Mouse (Mus musculus) layer of hippocampus, adult 9-10 months (tissue): ENCODE results near the gene Ankrd11.
"Not testable (repeated sequence)": the region's sequence is repeated elsewhere in the genome, so short reads cannot be mapped to it uniquely, and the experiment has no call there.

Experiments
- DNase-seq: peaks from one replicate; pipeline ENCODE4 v3.0.0; 2022; ENCODE audit warnings: low spot score

Ankrd11 gene

DNA sequence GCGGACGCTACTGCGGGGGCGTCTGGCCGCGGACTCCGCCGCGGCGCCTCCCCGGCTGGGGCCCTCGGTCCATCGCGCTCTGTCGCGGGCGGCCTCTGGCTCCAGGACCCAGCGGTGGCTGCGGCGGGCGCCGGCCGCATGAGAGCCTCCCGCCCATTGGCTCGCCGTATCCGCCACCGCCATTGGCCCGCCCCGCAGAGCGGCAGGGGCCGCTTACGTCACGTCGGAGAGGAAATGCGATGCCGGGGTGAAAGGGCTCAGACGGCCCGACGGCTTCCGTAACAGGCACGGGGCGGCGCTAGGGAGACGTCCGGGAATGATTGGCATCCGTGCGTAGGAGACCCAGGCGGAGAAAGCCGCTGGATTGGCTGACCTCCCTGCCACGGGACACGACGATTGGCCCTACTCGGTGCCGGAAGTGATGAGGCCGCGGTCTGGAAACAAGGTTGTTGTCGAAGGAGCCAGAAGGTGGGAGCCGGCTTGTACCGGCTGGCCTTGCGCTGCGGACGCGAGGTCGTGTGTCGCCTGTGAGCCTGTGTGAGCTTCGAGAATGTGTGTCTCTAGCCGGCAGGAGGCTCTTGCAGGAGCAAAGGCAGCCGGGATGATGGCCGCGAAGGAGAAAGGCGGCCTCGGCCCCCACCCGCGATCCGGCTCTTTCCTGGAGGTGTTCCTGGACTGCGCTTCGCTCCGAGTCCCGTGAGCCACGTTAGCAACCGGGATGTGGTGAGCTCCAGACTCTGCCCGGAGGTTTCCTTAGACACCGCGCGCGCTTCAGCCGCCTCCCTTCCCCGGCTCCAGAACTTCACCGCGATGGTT is at the start of gene Ankrd11:
Gene Ankrd11, minus strand, starts transcription at position 120 of the 816 bp plus-strand sequence.
- peak; percentile 98 for DNase-seq

DNA sequence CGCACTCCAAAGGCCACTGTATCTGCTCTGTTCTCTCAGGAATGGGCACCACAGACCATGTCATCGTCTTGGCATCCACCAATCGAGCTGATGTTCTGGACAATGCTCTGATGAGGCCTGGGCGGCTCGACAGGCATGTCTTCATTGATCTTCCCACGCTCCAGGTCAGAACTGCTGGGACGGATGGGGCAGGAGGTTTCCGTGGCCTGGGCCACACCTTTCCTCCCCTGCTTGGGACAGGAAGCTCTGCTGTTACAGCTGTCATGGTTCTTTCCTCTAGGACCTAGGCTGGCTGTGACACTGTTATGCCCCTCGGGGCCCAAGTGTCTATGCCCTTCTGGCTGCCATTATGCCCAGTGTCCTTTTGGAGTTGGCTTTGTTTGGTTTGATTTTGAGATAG is 45.2 kb upstream of the Ankrd11 start:
- DNase-seq: no peak

DNA sequence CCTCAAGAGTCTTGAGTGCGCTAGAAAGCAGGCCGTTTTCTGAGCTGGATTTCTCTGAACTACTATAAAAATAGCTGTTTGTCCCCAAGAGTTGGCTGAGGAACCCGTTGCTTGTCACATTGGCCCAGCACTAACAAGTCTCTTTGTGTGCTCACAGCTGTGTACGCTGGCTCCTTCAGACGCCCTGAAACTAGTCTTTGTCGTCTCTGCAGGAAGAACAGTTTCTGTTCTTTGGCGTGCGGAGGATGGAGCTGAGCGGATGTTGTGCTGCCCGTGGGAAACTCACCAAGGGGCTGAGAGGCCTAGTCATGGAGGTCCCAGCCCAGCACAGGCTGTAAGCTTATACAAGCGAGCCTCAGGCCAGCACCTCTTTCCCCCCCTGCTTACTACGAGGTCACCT is 41.5 kb upstream of the Ankrd11 start:
- DNase-seq: no peak

DNA sequence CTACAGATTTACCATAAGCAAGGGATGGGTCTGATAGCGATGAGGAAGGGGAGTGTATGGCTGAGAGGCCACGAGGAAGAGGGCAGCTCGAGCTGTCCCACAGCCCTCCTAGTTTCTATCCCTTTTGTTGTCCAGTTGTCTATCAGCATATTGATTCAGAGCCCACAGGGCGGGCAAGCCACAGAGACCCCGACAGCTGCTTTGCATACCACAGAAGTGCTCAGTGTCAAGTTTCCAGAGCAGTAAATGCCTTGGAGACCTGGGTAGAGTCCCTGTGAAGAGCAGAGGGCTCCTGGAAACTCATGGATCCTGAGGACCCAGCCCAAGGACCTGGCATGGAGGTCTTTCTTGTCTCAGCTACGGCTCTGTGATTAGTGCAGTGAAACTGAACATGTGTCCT is 40.9 kb upstream of the Ankrd11 start:
- DNase-seq: no peak

DNA sequence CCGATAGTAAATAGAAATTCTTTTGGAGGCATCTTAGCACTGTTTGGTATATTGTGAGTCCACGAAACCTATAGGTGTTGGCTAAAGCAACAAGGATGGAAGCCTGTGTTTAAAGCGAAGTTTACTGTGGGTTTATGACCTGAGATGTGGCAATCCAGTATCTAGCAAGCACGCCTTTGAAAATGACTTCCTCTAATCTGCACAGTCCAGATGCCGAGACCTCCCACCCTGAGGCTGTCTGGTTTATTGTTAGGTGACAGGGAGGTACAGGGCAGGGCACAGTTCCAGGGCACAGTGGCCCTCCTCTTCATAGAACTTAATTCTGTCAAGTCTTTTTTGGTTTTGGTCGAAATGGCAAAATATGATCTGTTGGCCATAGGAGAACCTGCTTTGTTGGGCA is 35.1 kb upstream of the Ankrd11 start:
- DNase-seq: no peak

DNA sequence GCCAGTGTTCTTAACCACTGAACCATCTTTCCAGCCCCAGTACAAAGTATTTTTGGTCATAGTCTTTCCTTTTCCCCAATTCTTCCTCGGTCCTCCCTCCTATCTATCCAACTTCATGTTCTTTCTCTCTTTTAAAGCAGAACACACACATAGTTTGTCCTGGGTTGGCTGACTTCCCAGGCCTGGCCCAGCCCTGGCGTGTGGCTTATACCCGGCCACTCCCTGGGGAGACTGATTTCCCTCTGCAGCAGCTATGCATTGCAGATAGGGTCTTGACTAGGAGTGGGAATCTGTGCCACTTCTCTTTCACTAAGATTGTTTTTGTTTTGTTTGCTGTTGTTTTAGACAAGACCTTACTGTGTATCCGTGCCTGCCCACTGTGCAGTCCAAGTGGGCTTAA is 29.1 kb upstream of the Ankrd11 start:
- DNase-seq: no peak

DNA sequence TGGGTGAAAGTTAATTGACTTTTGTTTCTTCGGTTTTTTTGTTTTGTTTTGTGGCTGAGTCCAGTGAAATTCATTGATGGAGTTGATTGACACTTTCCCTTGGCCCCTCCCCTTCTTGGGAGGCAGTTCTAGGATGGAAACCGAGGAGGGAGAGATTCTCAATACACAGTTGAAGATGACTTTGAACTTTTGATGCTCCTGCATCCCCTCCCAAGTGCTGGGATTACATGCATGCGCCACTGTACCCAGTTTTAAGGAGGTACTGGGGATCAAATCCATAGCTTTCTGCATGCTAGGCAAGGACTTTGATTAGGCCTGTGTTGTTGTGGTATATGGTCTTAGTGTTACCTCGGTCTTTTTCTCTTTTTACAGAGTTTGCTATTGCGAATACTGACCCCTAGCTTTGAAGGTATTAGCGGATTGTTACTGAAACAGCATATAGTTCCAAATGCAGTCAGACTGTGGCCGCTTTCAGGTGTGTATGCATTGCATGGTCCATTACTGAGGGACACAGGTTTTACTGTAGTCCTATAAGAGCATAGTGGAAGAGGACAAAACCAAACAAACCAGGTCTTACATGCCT is 24.1 kb upstream of the Ankrd11 start:
- no peak for DNase-seq

DNA sequence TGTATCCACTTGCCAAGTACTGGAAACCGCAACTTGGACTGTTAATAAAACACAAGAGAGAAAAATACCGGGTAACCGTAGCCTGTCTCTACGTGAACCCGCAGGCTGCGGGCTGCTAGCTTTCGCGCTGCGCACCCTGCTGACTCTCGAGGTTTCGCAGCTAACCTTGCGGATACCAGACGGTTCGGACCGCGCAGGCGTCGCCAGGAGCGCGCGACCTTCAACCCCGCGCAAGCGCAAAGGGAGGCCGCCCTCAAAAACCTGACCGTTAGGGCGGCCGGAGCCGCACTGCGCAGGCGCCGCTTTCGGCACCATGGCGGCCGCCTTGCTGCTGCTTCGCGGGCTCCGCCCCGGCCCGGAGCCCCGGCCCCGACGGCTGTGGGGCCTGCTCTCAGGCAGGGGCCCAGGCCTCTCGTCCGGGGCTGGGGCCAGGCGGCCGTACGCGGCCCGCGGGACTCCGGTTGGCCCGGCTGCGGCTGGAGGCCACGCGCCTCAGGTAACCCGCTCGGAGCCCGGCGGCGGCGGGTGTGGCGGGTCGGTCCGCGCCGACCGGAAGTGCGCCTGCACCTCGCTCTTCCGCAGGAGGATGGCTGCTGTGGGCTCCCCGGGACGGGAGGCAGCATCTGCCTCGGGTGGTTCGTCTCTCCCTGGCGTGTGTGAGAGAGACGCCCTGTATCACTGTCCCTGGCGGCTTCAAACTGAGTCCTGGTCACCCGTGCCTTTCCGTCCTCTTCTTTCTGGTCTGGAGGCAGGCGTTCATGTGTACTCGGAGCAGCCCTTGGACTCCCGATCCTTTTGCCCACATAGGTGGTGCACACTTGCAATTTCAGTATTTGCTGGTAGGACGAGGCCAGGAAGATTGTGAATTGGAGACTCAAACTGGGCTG is 23.4 kb upstream of the Ankrd11 start:
- DNase-seq: peak; percentile 78

DNA sequence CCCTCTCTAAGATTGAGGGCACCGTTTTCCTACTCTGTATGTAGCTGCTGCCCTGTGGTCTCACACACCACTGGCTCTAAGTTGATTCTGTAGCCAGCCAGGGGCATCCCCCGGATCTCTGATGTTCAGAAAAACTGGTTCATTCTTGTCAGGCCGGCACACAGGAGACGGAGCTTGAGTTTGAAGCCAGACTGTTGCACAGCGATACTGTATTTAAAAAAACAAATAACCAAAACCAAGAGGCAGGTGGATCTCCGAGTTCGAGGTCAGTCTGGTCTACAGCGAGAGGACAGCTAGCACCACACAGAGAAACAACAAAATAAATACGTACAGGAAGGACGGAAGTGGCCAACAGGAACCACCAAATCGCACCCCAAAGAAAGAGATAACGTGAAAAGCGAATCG is 22.7 kb upstream of the Ankrd11 start:
- no peak for DNase-seq

DNA sequence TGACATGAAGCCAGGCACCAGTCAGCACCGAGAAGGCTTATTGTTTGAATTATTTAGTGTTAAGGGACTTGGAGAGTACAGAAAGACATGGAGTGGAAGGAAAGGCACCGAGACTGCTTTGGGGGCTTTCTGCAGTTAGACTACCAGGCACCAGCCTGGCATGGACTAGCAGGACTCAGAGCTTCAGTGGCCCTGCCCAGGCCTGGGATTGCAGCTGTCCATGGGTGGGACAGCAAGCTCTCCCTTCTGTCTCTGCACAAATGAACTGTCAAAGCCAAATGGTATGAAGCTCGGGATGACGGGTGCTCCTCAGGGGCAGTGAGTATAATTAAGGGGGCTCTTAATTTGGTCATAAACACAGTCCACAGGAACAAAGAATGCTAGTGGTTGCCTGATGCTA is 22.0 kb upstream of the Ankrd11 start:
- no peak for DNase-seq

DNA sequence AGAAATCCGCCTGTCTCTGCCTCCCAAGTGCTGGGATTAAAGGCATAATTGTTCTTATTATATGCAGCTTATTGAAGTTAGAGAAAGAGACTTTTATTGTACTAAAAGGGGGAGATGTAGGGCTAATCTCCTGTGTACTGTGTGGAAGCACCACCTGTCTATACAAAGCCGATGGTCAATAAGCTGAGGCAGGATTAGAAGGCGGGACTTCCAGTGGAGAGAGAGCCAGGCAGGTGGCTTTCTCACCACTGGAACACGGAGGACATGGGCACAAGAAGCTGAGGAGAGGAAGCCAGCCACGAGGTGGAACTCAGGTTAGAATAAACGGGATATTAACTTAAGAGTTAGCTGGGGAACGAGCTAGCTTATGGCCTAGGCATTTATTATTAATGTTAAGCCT is 20.6 kb upstream of the Ankrd11 start, which contains the start of gene Spg7:
Gene Spg7, plus strand, starts transcription at position 222 of the 400 bp plus-strand sequence.
- DNase-seq: no peak

DNA sequence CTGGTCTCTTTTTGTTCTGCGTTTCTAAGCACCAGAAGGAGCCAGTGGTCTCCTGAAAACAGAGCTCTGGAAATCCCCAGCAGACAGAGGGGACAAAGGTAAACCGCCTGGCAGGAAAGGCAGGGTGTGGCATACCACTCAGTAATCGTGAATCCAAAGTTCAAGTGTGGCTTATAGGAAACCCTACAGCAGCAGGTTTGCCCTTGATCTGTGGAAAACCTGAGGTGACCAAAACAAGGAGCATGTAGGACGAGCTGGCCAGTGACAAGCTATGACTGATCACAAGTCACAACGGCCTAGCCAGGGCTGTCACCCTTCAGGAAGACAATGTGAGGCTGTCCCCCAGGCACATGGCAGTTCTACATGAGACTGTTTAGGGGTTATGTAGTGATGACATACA is 9.4 kb upstream of the Ankrd11 start:
- DNase-seq: no peak

DNA sequence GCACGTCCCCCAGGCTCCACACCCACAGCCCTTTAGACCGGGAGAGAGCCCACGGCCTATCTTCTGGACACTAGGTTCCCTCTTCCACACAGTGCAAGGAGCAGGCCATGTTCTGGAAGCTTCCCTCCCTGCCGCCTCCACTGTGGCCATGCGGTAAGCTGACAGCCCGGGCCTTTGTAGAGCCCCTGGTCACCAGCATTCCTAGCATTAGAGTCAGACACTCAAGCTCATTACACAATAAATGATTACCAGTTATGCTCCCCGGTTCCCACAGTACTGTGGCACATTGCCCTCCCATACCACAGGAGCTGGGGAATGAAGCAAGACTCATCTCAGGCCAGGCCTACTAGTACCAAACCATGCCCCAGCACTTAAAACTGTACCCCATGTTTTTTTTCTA is 6.3 kb upstream of the Ankrd11 start:
- DNase-seq: no peak

DNA sequence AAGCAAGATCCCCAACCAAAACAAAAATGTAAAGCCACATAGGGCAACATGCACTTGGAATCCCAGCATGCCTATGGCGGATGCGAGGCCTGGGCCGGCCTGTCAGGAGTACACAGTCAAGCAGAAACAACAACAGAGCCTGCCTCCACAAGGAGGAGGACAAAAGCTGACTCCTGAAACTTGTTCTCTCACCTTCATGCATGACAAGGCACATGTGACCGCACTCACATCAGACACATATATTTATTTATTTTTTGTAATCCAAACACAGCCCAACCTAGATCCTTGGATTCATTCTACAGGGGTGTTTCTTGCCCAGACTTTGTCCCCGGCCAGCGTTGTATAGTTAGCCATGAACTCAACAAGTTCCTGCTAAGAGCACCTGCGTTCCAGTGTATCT is 5.8 kb upstream of the Ankrd11 start:
- no peak for DNase-seq

DNA sequence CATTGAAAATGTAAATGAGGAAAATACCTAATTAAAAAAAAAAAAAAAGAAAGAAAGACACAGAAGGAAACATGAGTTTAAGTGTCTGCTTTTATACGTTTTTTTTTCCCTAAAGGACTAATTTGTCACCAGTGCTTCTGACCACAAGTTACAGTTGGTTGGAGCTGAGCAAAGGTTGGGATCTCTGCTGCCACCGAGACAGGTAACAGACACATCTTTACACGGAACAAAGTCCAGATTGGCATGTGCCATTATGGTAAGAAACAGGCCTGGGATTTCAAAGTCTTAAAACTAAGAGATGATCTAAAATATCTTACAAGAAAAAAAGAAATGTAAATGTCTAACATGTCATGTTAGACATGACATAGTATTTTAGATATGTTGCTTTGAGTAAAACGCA is 4.6 kb upstream of the Ankrd11 start:
- no peak for DNase-seq

DNA sequence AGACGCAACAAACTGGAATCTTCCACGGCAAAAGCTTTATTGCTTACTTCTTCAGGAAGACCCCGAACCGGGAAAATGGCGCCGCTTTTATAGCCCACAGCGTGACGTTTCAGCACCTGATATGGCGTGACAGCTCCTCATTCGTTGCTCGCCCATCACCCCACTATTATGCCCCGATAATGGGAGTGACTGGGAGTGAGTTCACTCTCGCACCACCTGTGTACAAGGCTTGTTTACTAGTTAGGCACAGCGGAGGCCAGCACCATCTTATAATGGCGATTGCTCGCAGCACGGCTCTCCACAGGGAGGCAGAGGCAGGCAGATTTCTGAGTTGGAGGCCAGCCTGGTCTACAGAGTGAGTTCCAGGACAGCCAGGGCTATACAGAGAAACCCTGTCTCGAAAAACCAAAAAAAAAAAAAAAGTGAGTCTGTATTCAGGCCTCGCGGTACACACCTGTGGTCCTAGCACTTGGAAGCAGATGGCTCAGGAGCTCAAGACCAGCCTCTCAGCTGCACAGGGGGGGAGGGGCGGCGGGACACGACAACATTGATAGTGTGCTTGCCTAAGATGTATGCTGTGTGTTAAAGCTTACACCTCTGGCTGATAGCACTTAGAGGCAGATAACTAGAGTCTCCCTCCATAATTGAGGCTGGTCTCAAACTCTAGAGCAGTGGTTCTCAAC is 2.8 kb upstream of the Ankrd11 start:
- DNase-seq: not testable (repeated sequence)

DNA sequence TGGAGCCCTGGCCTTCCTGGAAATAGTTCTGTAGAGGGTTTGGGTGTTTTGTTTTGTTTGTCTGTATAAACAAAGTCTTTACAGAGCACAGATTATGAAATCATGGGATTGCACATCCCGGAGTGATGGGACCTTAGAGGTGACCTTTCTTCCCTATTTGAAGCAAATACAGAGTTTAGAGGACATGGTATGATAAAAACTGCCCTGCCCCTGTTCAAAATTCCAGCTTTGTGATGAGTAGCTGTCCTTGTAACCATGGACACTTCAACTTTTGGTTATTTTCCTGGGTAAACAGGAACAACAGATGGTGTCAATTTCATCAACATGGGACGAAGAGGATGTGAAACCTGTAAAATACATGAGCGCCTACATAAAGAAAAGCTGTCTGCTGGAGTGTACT is 1.9 kb upstream of the Ankrd11 start:
- DNase-seq: no peak

DNA sequence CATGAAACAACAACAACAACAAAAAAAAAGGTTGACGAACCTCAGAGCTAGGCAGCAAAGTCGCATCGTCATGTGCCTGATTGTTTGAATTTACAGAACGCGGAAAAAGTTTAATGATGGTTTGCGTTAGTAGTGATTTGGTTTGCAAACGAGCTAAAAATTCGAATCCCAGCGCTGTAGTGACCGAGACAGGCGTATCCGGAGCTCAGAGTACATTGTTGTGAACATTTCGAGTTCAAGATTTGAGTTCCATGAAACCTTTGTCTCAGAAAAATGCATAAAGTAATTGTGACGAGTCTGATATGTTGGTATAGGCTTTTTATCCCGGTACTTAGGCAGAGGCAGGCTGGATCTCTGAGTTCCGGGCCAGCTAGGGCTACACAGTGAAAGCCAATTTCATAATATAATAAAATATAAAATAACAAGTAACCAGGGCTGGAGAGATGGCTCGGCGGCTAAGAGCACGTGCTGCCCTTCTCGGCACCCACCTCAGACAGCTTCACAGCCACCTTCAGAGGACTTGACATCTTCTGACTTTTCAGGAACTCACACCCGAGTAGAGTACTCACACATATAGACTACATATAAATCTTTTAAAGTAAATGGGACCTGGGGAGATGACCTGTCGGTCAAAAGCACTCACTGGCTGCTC is 1.0 kb upstream of the Ankrd11 start:
- DNase-seq: no peak

DNA sequence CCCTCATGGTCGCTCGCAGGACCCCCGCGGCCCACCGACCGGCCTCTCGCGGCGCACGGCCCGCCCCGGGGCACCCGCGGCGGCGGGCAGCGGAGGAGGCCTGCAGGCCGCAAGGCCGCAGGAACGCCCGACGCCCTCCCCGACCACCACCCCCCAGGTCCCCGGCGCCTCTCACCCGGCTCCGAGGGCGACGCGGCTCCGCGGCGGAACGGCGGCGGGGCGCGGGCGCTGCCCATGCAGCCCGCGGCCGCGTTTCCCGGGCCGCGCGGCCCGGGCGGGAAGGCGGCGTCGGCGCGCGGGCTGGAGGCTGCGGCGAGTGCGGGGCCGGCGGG is 337 bp downstream of the Ankrd11 start:
- DNase-seq: no peak

DNA sequence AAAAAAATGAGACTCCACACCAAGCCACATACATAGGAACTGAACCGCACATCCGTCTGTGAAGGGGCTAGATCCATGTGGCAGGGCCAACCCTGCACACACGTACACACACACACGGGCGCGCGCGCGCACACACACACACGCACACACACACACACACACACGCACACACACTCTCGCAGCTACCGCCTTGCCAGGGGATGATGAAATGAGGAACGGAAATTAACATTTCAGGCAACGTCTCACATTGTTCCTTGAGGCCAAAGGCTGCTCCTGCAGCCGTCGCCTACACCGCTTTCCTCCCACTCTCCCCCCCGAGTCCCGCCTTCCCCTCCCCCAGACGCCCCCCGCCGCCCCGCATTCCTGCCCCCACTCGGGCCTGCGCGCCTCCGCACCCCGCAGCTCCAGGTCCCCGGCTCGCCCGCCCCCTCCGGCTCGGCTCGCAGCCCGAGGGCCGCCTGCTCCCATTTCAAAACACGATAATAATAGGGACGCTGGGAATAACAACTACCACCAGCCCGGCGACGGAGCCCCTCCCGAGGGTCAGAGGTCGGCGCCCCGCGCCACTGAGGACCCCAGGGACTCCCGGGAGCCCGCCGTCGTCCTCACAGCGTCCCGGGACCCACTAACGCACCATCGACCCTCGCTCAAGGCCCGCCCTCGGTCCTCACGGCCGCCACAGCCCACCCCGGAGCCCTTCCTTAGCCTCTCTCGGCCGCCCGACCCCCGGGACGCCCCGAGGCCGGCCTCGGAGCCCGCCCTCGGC is 886 bp downstream of the Ankrd11 start:
- DNase-seq: no peak

DNA sequence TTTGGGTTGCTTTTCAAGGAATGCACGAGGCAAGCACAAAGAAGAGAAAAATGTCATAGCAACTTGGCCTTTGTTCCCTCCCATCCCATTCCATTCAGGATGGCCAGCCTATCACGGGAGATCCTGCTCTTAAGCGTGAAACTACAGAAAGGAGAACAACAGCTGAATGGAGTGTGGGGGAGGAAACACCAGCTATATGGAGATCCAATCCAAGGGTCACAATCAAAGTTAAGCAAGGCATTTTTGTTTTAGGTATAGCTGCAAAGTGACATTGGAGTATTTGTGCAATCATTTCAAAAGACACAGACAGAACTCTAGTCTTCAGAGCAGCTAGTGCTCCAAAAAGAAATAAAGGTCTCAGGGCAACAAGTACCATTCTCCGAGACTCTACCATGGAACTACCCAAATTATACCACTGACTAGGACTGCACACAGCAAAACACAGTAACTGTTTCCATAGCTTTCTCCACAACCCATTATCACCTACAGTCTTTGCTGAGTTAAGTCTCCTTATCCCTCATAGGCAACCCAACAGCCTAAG is 1.9 kb downstream of the Ankrd11 start:
- DNase-seq: no peak
